Mouse (Mus musculus): ENCODE measurements around the gene Mtcl1.

DNA sequence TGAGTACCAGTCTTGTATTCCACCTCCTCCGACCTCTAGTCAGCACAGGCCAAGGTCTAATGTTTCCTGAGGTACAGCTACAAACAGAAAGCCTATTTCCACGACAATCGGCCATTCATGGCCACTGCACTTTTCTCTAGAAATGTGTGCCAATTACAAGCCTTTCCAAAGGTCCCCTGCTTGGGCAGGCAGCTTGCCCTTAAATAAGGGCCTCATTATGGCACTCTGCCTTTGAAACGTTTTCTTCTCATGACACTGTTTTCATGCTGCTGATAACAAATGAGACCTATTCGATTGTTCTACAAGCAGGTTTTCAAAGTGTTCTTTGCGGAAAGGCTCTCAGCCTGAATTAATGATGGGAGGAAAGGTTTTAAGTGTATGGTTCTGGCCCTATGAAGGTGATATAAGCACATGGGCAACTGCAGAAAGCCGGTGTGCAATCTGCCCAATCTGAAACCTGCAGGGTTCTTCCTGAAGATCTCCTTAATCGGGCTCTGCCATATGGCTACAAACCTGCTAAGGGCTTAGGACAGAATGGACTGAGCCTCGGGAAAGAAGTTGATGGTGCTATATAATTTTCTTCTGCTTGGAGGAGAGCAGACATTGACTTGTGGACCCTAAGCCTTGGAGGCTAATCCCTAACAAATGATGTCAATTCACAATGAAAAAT lies 47.8 kb downstream of the Mtcl1 start:
- TF ChIP-seq EP300 (optimal IDR thresholded peaks at IDR 0.05) (no peak), CTCF (IDR thresholded peaks at IDR 0.05; ENCODE audit: low read depth) (no peak)

Data from stomach, postnatal 0 days (tissue).